Mouse (Mus musculus) embryonic facial prominence, embryonic 11.5 days (tissue): ENCODE measurements around the gene Sirt2. TPM values are rescaled to one million over a fixed set of nuclear protein-coding genes. Genes with fewer than 3 reads are reported as not detected.

ENCODE experiments used
- ATAC-seq: fragments of 200-750 bp; cut with Nextera tagmentation; replicated peaks from 2 replicates; pipeline ENCODE4 v1.8.0; 2017; ENCODE audit warnings: low read depth; ENCODE audit not compliant: insufficient number of reproducible peaks, low FRiP score, low TSS enrichment
- DNase-seq: peaks from one replicate; pipeline ENCODE4 v3.0.0-alpha.2; 2015; ENCODE audit warnings: low spot score
- H3K27ac ChIP-seq: fragments of 300-500 bp; sonication (generic); replicated peaks from 2 replicates; pipeline ENCODE4 v1.5.1; 2014; ENCODE audit warnings: mild to moderate bottlenecking, low read depth, low read length, control low read depth
- H3K27me3 ChIP-seq: fragments of 300-500 bp; sonication (generic); 2 replicates; pipeline ENCODE4 v1.6.1; 2014; ENCODE audit warnings: mild to moderate bottlenecking, low read length, moderate library complexity, mixed read lengths; ENCODE audit not compliant: control insufficient read depth, insufficient read depth
- H3K36me3 ChIP-seq: fragments of 300-500 bp; sonication (generic); replicated peaks from 2 replicates; pipeline ENCODE4 v1.6.1; 2014; ENCODE audit warnings: low read depth, mild to moderate bottlenecking, low read length, moderate library complexity, mixed read lengths; ENCODE audit not compliant: control insufficient read depth, insufficient read depth
- H3K4me1 ChIP-seq: fragments of 300-500 bp; sonication (generic); 2 replicates; pipeline ENCODE4 v1.6.1; 2014; ENCODE audit warnings: low read length, mixed read lengths; ENCODE audit not compliant: control insufficient read depth, insufficient read depth
- H3K4me2 ChIP-seq: fragments of 300-500 bp; sonication (generic); 2 replicates; pipeline ENCODE4 v1.6.1; 2014; ENCODE audit warnings: low read depth, mild to moderate bottlenecking, control low read depth, low read length, moderate library complexity
- H3K4me3 ChIP-seq: fragments of 300-500 bp; sonication (generic); 2 replicates; pipeline ENCODE4 v1.5.1; 2014; ENCODE audit warnings: low read depth, low read length, control low read depth
- H3K9ac ChIP-seq: fragments of 300-500 bp; sonication (generic); replicated peaks from 2 replicates; pipeline ENCODE4 v1.6.1; 2014; ENCODE audit warnings: mild to moderate bottlenecking, control low read depth, low read length
- H3K9me3 ChIP-seq: fragments of 300-500 bp; sonication (generic); replicated peaks from 2 replicates; pipeline ENCODE4 v1.6.1; 2016; ENCODE audit warnings: mild to moderate bottlenecking, low read length, inconsistent platforms, mixed read lengths; ENCODE audit not compliant: control insufficient read depth
- WGBS: fragments of 180-500 bp; shearing (Covaris S2); extraction: QIAGEN DNeasy Blood & Tissue Kit; methylation state at CpG from one replicate; pipeline ENCODE4 v1.1.7; 2014; 5-methylcytosine and 5-hydroxymethylcytosine counted together
- polyA plus RNA-seq: library from polyadenylated mRNA; unstranded; fragments of >200 nt; fragmentation: Nextera tagmentation; extraction: Ambion mirVana; gene quantifications from 2 replicates; pipeline ENCODE4 v1.2.1, GENCODE M21; 2014

The Sirt2 gene
- polyA plus RNA-seq, 1 experiment from 2014 or later, result 65.6 TPM

DNA sequence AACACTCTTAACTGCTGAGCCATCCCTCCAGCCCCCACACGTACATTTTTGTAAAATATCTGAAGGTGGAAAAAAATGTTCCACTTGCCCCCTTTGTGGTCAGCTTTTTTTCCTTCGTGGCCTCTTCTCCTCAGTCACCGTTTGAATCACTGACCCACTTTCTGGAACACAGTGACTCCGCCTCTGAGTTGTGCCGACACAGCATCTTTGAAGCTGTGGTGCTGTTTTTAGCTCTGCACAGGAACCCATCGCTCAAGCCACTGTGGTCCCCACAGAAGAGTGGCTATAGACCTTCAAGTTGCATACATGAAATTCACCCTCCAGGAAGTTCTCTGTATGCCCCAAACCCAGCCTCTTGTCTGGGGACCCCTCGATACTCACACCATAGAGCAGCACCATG, 14.3 kb downstream of the Sirt2 start:
- H3K9ac ChIP-seq, result no peak overlapping the region
- H3K27ac ChIP-seq, result no peak overlapping the region
- H3K27me3 ChIP-seq, result no peaks in the 10 kb centered on the region
- H3K4me1 ChIP-seq, result no peaks in the 10 kb centered on the region
- no peak overlapping the region for H3K4me3 ChIP-seq
- WGBS, result 86% methylated on average over 7 of the region's 7 CpGs
- DNase-seq (no peak), ATAC-seq (no peak)
- no peak overlapping the region for H3K4me2 ChIP-seq
- no peaks in the 10 kb centered on the region for H3K9me3 ChIP-seq
- H3K36me3 ChIP-seq, result peaks cover 2% of the 10 kb centered on the region; the same call in 1 of the 2 replicates

- Histone ChIP-seq H3K9ac (no peak overlapping the region), H3K27ac (no peak overlapping the region), H3K27me3 (no peaks in the 10 kb centered on the region), H3K9me3 (no peaks in the 10 kb centered on the region), H3K4me2 (no peak overlapping the region), H3K4me3 (no peak overlapping the region), H3K4me1 (no peaks in the 10 kb centered on the region), H3K36me3 (peaks cover 2% of the 10 kb centered on the region; the same call in 1 of the 2 replicates)
- no peak for ATAC-seq
- no peak for DNase-seq
- WGBS, result 92% methylated on average over 8 of the region's 8 CpGs
Observed at GRCm38 (mm10) chr7:28781261-28781663, 14.7 kb downstream of the Sirt2 start.

GRCm38 (mm10) chr7:28785161-28785560, 18.6 kb downstream of the Sirt2 start:
- H3K9ac ChIP-seq, result 0 out of 2 replicates have a peak overlapping the region, but pooled peaks have one; percentile 2
- no peaks in the 10 kb centered on the region for H3K9me3 ChIP-seq
- no peak overlapping the region for H3K27ac ChIP-seq
- peaks cover 2% of the 10 kb centered on the region; the same call in 1 of the 2 replicates for H3K4me1 ChIP-seq
- WGBS, result 71% methylated on average over 5 of the region's 5 CpGs
- H3K4me2 ChIP-seq, result no peak overlapping the region
- no peak overlapping the region for H3K4me3 ChIP-seq
- ATAC-seq (no peak), DNase-seq (no peak)
- no peaks in the 10 kb centered on the region for H3K36me3 ChIP-seq
- no peaks in the 10 kb centered on the region for H3K27me3 ChIP-seq

- ATAC-seq (no peak), DNase-seq (no peak)
- 93% methylated on average over 9 of the region's 9 CpGs for WGBS
- Histone ChIP-seq H3K27ac (no peak overlapping the region), H3K9me3 (no peaks in the 10 kb centered on the region), H3K27me3 (no peaks in the 10 kb centered on the region), H3K9ac (no peak overlapping the region), H3K36me3 (no peaks in the 10 kb centered on the region), H3K4me1 (peaks cover 4% of the 10 kb centered on the region; the same call in 1 of the 2 replicates), H3K4me3 (no peak overlapping the region), H3K4me2 (no peak overlapping the region)
Observed at GRCm38 (mm10) chr7:28787884-28788283, 21.3 kb downstream of the Sirt2 start.

GRCm38 (mm10) chr7:28788307-28789195, 22.0 kb downstream of the Sirt2 start, which contains the start of gene Rinl:
Rinl (plus strand) TSS chr7:28788969.
- H3K4me1 ChIP-seq, result peaks cover 4% of the 10 kb centered on the region; the same call in 1 of the 2 replicates
- H3K9ac ChIP-seq, result no peak within 1 kb of the TSS
- ATAC-seq, result no peak
- no peaks in the 10 kb centered on the region for H3K36me3 ChIP-seq
- H3K9me3 ChIP-seq, result no peaks in the 10 kb centered on the region
- no peak for DNase-seq
- no peaks in the 10 kb centered on the region for H3K27me3 ChIP-seq
- no peak within 1 kb of the TSS for H3K4me2 ChIP-seq
- peak within 1 kb of the TSS; percentile 9 for H3K27ac ChIP-seq
- no peak within 1 kb of the TSS for H3K4me3 ChIP-seq
- WGBS, result 55% methylated on average over 5 of the region's 5 CpGs

DNA sequence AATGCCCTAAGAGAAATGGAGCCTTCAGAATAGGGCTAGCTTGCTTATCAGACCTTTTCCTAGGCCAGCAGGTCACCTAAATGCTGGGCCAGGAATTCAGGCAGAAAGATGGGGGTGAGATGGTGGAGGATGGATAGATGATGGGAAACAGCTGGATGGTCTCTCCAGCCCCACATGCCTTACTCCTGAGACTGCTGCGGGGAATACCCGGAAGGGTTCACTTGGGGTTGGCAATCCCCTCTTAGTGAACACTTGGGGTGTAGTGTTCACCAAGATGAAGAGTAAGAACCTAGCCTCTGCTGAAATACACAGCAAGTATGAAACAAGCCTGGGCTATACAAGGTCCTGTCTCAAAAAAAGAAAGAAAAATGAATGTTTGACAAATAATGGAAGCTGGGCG, 22.7 kb downstream of the Sirt2 start:
- H3K9me3 ChIP-seq, result no peaks in the 10 kb centered on the region

DNA sequence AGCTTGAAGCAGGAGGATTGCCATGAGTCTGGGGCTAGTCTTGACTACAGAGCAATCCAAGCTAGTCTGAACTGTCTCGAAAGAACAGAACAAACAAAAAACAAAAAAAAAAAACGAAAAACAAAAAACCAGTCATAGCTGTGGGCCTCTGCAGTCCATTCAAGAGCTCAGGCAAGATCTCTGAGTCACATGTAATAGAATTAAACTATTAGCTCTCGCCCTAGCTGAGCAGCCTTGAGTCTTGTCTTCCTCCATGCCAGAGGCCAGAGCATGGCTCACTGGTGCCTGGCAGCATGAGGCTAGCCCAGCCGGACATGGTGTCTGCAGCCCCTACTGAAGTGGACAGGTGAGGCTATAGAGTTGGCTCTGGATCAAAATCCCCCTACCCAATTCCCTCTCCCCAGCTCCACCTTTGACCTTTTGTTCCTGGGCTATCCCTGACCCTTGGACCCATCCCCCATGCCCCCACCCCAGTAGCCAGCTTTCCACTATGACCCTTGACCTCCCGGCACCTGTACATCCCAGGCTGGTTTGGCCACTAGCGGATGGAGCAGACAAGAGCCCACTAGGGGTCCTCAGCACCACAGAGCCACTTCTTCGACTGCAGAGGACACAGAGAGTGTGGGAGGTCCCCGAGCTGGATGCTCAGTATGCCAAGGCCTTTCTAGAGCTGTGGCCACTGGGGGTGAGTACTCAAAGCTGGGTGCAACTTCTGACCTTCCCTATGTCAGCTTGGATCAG, 23.7 kb downstream of the Sirt2 start:
- Histone ChIP-seq H3K9ac (no peak overlapping the region), H3K27ac (no peak overlapping the region), H3K27me3 (no peaks in the 10 kb centered on the region), H3K9me3 (no peaks in the 10 kb centered on the region), H3K4me1 (peaks cover 4% of the 10 kb centered on the region; the same call in 1 of the 2 replicates), H3K4me3 (no peak overlapping the region), H3K36me3 (no peaks in the 10 kb centered on the region), H3K4me2 (no peak overlapping the region)
- 45% methylated on average over 8 of the region's 8 CpGs for WGBS
- DNase-seq (peak; percentile 34), ATAC-seq (no peak)

More for the DNA sequence above, 22.7 kb downstream of the Sirt2 start:
- H3K4me1 ChIP-seq, result peaks cover 4% of the 10 kb centered on the region; the same call in 1 of the 2 replicates
- no peaks in the 10 kb centered on the region for H3K27me3 ChIP-seq
- ATAC-seq, result no peak
- H3K9ac ChIP-seq, result no peak overlapping the region
- no peaks in the 10 kb centered on the region for H3K36me3 ChIP-seq
- H3K27ac ChIP-seq, result no peak overlapping the region; the same call in 1 of the 2 replicates
- peak; percentile 44 for DNase-seq
- H3K4me3 ChIP-seq, result no peak overlapping the region
- no peak overlapping the region for H3K4me2 ChIP-seq
- 42% methylated on average over 3 of the region's 3 CpGs for WGBS
